Mouse (Mus musculus) lung, postnatal 0 days (tissue): ENCODE measurements at regions not wholly inside any gene's neighbourhood (a gene's known extent, or its start where the extent isn't known, plus 50 kb on each side); places are given as distances from the start of the nearest gene placed in this dataset.
A peak's percentile ranks its signal among the peaks of the same experiment; 100 is the strongest.

Source experiments
- ATAC-seq: fragments of 200-750 bp; cut with Nextera tagmentation; 2 replicates; pipeline ENCODE4 v1.8.0; 2017; ENCODE audit warnings: moderate library complexity
- DNase-seq: peaks from one replicate; pipeline ENCODE4 v3.0.0-alpha.2; 2016; ENCODE audit warnings: low spot score
- H3K27ac ChIP-seq: fragments of 300-500 bp; sonication (generic); 2 replicates; pipeline ENCODE4 v1.5.1; 2014; ENCODE audit warnings: antibody characterized with exemption, mild to moderate bottlenecking, low read length, mixed read lengths
- H3K27me3 ChIP-seq: fragments of 300-500 bp; sonication (generic); replicated peaks from 2 replicates; pipeline ENCODE4 v1.6.1; 2014; ENCODE audit warnings: low read length, mixed read lengths; ENCODE audit not compliant: insufficient read depth
- H3K36me3 ChIP-seq: fragments of 300-500 bp; sonication (generic); 2 replicates; pipeline ENCODE4 v1.6.1; 2014; ENCODE audit warnings: low read length, mixed read lengths; ENCODE audit not compliant: insufficient read depth
- H3K4me1 ChIP-seq: fragments of 300-500 bp; sonication (generic); 2 replicates; pipeline ENCODE4 v1.6.1; 2014; ENCODE audit warnings: antibody characterized with exemption, low read depth, low read length, mixed read lengths; ENCODE audit not compliant: insufficient read depth
- H3K4me2 ChIP-seq: fragments of 300-500 bp; sonication (generic); replicated peaks from 2 replicates; pipeline ENCODE4 v1.6.1; 2014; ENCODE audit warnings: low read depth, mild to moderate bottlenecking, low read length, moderate library complexity, mixed read lengths
- H3K4me3 ChIP-seq: fragments of 300-500 bp; sonication (generic); 2 replicates; pipeline ENCODE4 v1.5.1; 2014; ENCODE audit warnings: low read depth, low read length
- H3K9ac ChIP-seq: fragments of 300-500 bp; sonication (generic); replicated peaks from 2 replicates; pipeline ENCODE4 v1.6.1; 2014; ENCODE audit warnings: low read depth, mild to moderate bottlenecking
- H3K9me3 ChIP-seq: fragments of 300-500 bp; sonication (generic); 2 replicates; pipeline ENCODE4 v1.6.1; 2016; ENCODE audit warnings: low read length, mixed read lengths
- CTCF ChIP-seq: IDR thresholded peaks from 2 replicates; pipeline ENCODE4 v1.5.1; 2016; ENCODE audit warnings: antibody characterized with exemption, mild to moderate bottlenecking
- EP300 ChIP-seq: IDR thresholded peaks from 2 replicates; pipeline ENCODE4 v1.6.1; 2016; ENCODE audit warnings: antibody characterized with exemption, mild to moderate bottlenecking, control low read depth
- WGBS: fragments of 180-500 bp; shearing (Covaris S2); extraction: QIAGEN DNeasy Blood & Tissue Kit; methylation state at CpG from one replicate; pipeline ENCODE4 v1.1.7; 2014; 5-methylcytosine and 5-hydroxymethylcytosine counted together

- Histone ChIP-seq H3K27ac (no peak overlapping the region), H3K4me2 (no peak overlapping the region), H3K4me1 (no peaks in the 10 kb centered on the region), H3K9ac (no peak overlapping the region), H3K9me3 (no peaks in the 10 kb centered on the region), H3K4me3 (no peak overlapping the region), H3K27me3 (peaks cover 12% of the 10 kb centered on the region; the same call in 1 of the 2 replicates), H3K36me3 (no peaks in the 10 kb centered on the region)
- ATAC-seq, result no peak
- WGBS, result 93% methylated on average over 5 of the region's 5 CpGs
- DNase-seq, result no peak
- TF ChIP-seq CTCF (no peak), EP300 (no peak)
These were observed 121.8 kb upstream of the Lhx1 start for GRCm38 (mm10) chr11:84647104-84647503.

DNA sequence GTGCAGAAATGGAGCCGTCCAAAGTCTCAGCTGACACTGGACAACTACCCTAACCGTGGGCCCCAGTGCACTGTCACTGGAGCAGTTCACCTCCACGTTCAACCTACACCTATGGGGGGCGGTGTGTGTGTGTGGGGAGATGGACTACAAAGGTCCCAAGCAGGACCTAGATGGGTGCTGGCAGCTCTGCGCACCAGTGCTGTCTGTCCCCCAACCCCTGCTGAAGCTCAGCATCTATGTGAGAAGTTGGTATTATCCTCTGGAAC is 117.7 kb upstream of the Lhx1 start:
- DNase-seq (no peak), ATAC-seq (no peak)
- 43% methylated on average over 5 of the region's 5 CpGs for WGBS
- Histone ChIP-seq H3K27ac (no peak overlapping the region), H3K4me2 (no peak overlapping the region), H3K36me3 (no peaks in the 10 kb centered on the region), H3K4me1 (no peaks in the 10 kb centered on the region), H3K27me3 (peaks cover 18% of the 10 kb centered on the region), H3K4me3 (no peak overlapping the region), H3K9me3 (no peaks in the 10 kb centered on the region), H3K9ac (no peak overlapping the region)
- TF ChIP-seq EP300 (no peak), CTCF (no peak)

GRCm38 (mm10) chr11:84642300-84643106 is 117.2 kb upstream of the Lhx1 start:
- Histone ChIP-seq H3K9ac (no peak overlapping the region), H3K4me1 (no peaks in the 10 kb centered on the region), H3K4me2 (peak overlapping the region; percentile 40), H3K4me3 (0 out of 2 replicates have a peak overlapping the region, but pooled peaks have one; percentile 5), H3K36me3 (no peaks in the 10 kb centered on the region), H3K27me3 (peaks cover 18% of the 10 kb centered on the region), H3K27ac (no peak overlapping the region), H3K9me3 (no peaks in the 10 kb centered on the region)
- no peak for TF ChIP-seq EP300
- no peak for TF ChIP-seq CTCF
- ATAC-seq (no peak), DNase-seq (no peak)
- 3% methylated on average over 51 of the region's 67 CpGs for WGBS

DNA sequence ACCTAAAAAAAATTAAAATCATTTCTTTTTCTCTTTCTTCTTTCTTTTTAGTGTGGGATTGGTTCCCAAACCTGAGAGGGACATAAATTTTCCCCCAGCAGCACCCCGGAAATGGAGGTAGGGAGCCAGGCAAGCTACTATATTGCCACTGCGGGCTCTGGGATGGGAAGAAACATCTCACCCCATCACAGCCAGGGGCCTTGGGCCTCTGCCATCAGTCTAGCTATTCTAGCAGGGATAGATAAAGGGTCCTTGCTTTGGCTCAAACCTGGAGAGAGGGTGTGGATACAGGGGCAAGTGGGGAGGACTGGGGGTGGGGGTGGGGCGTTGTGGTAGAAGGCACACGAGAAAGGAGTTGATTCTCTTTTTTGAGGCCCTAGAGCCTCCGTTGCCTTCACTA is 116.3 kb upstream of the Lhx1 start:
- ATAC-seq (no peak), DNase-seq (no peak)
- 18% methylated on average over 5 of the region's 5 CpGs for WGBS
- H3K9me3 ChIP-seq, result no peaks in the 10 kb centered on the region
- H3K4me3 ChIP-seq, result no peak overlapping the region
- H3K27ac ChIP-seq, result no peak overlapping the region
- H3K4me2 ChIP-seq, result no peak overlapping the region
- no peaks in the 10 kb centered on the region for H3K4me1 ChIP-seq
- H3K9ac ChIP-seq, result no peak overlapping the region
- no peak for TF ChIP-seq CTCF
- TF ChIP-seq EP300, result no peak
- peaks cover 18% of the 10 kb centered on the region for H3K27me3 ChIP-seq
- no peaks in the 10 kb centered on the region for H3K36me3 ChIP-seq

- 24% methylated on average over 9 of the region's 9 CpGs for WGBS
- no peaks in the 10 kb centered on the region for H3K36me3 ChIP-seq
- no peak overlapping the region for H3K9ac ChIP-seq
- no peak overlapping the region for H3K27ac ChIP-seq
- no peak overlapping the region for H3K4me3 ChIP-seq
- H3K27me3 ChIP-seq, result peaks cover 17% of the 10 kb centered on the region
- H3K4me1 ChIP-seq, result no peaks in the 10 kb centered on the region
- H3K9me3 ChIP-seq, result no peaks in the 10 kb centered on the region
- no peak for DNase-seq
- H3K4me2 ChIP-seq, result no peak overlapping the region
- no peak for ATAC-seq
- TF ChIP-seq EP300 (no peak), CTCF (no peak)
These were observed 113.0 kb upstream of the Lhx1 start for GRCm38 (mm10) chr11:84638353-84638752.

DNA sequence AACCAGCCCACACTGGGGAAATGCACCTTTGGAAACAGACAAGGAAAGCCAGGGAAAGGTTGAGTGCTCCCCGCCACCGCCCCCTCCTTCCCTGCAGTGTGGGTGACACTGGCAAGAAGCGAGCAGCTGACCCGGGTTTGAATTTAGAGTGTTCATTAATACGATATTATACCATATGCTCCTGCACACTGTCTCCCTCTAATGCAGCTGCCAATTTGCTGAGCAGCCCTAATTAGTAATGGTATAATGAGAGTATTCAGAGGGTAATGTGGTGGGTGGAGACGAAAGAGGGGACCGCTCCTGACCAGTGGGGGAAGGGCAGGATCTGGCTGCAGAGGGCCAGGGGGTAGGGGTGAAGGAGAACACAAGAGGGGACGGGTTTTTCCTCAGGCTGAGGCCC is 111.9 kb upstream of the Lhx1 start:
- DNase-seq (no peak), ATAC-seq (no peak)
- no peak overlapping the region for H3K4me3 ChIP-seq
- H3K4me1 ChIP-seq, result no peaks in the 10 kb centered on the region
- TF ChIP-seq EP300 (no peak), CTCF (no peak)
- H3K27me3 ChIP-seq, result peaks cover 6% of the 10 kb centered on the region
- no peak overlapping the region for H3K27ac ChIP-seq
- H3K9ac ChIP-seq, result no peak overlapping the region
- H3K4me2 ChIP-seq, result no peak overlapping the region
- no peaks in the 10 kb centered on the region for H3K9me3 ChIP-seq
- 41% methylated on average over 8 of the region's 8 CpGs for WGBS
- no peaks in the 10 kb centered on the region for H3K36me3 ChIP-seq

DNA sequence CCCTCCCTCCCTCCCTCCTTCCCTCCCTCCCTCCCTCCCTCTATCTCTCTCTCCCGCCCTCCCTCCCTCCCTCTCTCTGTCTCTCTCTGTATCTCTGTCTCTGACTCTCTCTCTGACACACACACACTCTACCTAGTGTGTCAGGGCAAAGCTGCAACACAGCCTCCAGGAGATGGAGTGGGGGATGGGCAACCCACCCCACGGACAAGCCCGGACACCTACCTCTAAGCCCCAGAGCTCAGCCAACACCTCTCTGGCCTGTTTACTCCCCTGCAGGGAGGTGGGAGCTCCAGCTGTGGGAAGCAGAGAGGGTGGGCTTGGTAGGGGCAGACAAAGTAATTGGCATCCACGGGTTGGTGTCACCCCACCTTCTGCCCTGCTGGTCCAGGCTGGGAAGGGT is 109.7 kb upstream of the Lhx1 start:
- no peaks in the 10 kb centered on the region for H3K36me3 ChIP-seq
- ATAC-seq (no peak), DNase-seq (no peak)
- H3K9me3 ChIP-seq, result no peaks in the 10 kb centered on the region
- H3K4me1 ChIP-seq, result no peaks in the 10 kb centered on the region
- H3K27ac ChIP-seq, result no peak overlapping the region
- no peak overlapping the region for H3K9ac ChIP-seq
- no peak overlapping the region for H3K4me3 ChIP-seq
- no peak overlapping the region for H3K4me2 ChIP-seq
- no peaks in the 10 kb centered on the region for H3K27me3 ChIP-seq
- 16% methylated on average over 3 of the region's 4 CpGs for WGBS
- no peak for TF ChIP-seq EP300
- no peak for TF ChIP-seq CTCF
